Mouse (Mus musculus): ENCODE measurements around the gene Sept5.

The Sept5 gene

GRCm38 (mm10) chr16:18632816-18633215 is 3.1 kb upstream of the Sept5 start:
- DNase-seq (ENCODE audit: low spot score in 2 of 2) = no peak

- no peak for DNase-seq (ENCODE audit: low spot score in 2 of 2)
Measured at GRCm38 (mm10) chr16:18632059-18632458, 2.3 kb upstream of the Sept5 start.

- no peak for DNase-seq (ENCODE audit: low spot score in 2 of 2)
Measured at GRCm38 (mm10) chr16:18631141-18631540, 1.4 kb upstream of the Sept5 start.

- DNase-seq (ENCODE audit: low spot score in 2 of 2) = no peak
Measured at GRCm38 (mm10) chr16:18630291-18630690, 537 bp upstream of the Sept5 start.

- no peak for DNase-seq (ENCODE audit: low spot score in 2 of 2)
Measured at GRCm38 (mm10) chr16:18628948-18629340, 810 bp downstream of the Sept5 start.

GRCm38 (mm10) chr16:18628206-18628947 is 1.4 kb downstream of the Sept5 start:
- DNase-seq (ENCODE audit: low spot score in 2 of 2) = no peak

GRCm38 (mm10) chr16:18627163-18627562 is 2.6 kb downstream of the Sept5 start:
- DNase-seq (ENCODE audit: low spot score in 2 of 2) = no peak

- peak; percentile 67 to 81 for DNase-seq (ENCODE audit: low spot score in 2 of 2)
Measured at GRCm38 (mm10) chr16:18626376-18626878, 3.3 kb downstream of the Sept5 start, which contains the start of gene Gm49601. TSS of gene Gm49601 (minus strand) at chr16:18626427.

- DNase-seq (ENCODE audit: low spot score in 2 of 2) = no peak
Measured at GRCm38 (mm10) chr16:18625791-18626311, 3.9 kb downstream of the Sept5 start.

- DNase-seq (ENCODE audit: low spot score in 2 of 2) = no peak
Measured at GRCm38 (mm10) chr16:18625097-18625496, 4.7 kb downstream of the Sept5 start.

GRCm38 (mm10) chr16:18624641-18625040 is 5.1 kb downstream of the Sept5 start:
- DNase-seq (ENCODE audit: low spot score in 2 of 2) = no peak

- DNase-seq (ENCODE audit: low spot score in 2 of 2) = no peak
Measured at GRCm38 (mm10) chr16:18623751-18624540, 5.8 kb downstream of the Sept5 start.

GRCm38 (mm10) chr16:18622916-18623750 is 6.6 kb downstream of the Sept5 start:
- DNase-seq (ENCODE audit: low spot score in 2 of 2) = no peak

- DNase-seq (ENCODE audit: low spot score in 2 of 2) = no peak
Measured at GRCm38 (mm10) chr16:18622019-18622418, 7.7 kb downstream of the Sept5 start, which contains the start of gene Gp1bb. TSS of gene Gp1bb (minus strand) at chr16:18622403.

GRCm38 (mm10) chr16:18621362-18622001 is 8.3 kb downstream of the Sept5 start:
- DNase-seq (ENCODE audit: low spot score in 2 of 2) = no peak

- DNase-seq (ENCODE audit: low spot score in 2 of 2) = no peak
Measured at GRCm38 (mm10) chr16:18620601-18621361, 9.0 kb downstream of the Sept5 start.

GRCm38 (mm10) chr16:18620201-18620600 is 9.6 kb downstream of the Sept5 start:
- no peak for DNase-seq (ENCODE audit: low spot score in 2 of 2)

GRCm38 (mm10) chr16:18619110-18619509 is 10.6 kb downstream of the Sept5 start:
- DNase-seq (ENCODE audit: low spot score in 2 of 2) = no peak

- DNase-seq (ENCODE audit: low spot score in 2 of 2) = no peak
Measured at GRCm38 (mm10) chr16:18618297-18618696, 11.5 kb downstream of the Sept5 start.

- peak; percentile 74 to 87 for DNase-seq (ENCODE audit: low spot score in 2 of 2)
Measured at GRCm38 (mm10) chr16:18617370-18618065, 12.2 kb downstream of the Sept5 start.
